Mouse (Mus musculus) kidney, adult 2 months (tissue): ENCODE results near the gene Tmigd1. TPM values are rescaled to one million over a fixed set of nuclear protein-coding genes. Genes with fewer than 3 reads are reported as not detected.

Experiments used
- DNase-seq: peaks from one replicate; pipeline ENCODE4 v3.0.0; 2021
- H3K27ac ChIP-seq: fragments of 200-500 bp; 2 replicates; pipeline ENCODE4 v1.5.1; 2012; ENCODE audit warnings: low read depth, low read length, control low read depth, inconsistent platforms; ENCODE audit not compliant: insufficient read depth
- H3K27me3 ChIP-seq: fragments of 200-500 bp; replicated peaks from 2 replicates; pipeline ENCODE4 v1.6.1; 2012; ENCODE audit warnings: mild to moderate bottlenecking, moderate library complexity, low read length, inconsistent platforms; ENCODE audit not compliant: control insufficient read depth, insufficient read depth
- H3K36me3 ChIP-seq: fragments of 200-500 bp; 2 replicates; pipeline ENCODE4 v1.6.1; 2012; ENCODE audit warnings: mild to moderate bottlenecking, moderate library complexity, low read length, inconsistent platforms; ENCODE audit not compliant: control insufficient read depth, insufficient read depth
- H3K4me1 ChIP-seq: fragments of 200-500 bp; 2 replicates; pipeline ENCODE4 v1.6.1; 2011; ENCODE audit warnings: low read length; ENCODE audit not compliant: control insufficient read depth, insufficient read depth
- H3K4me3 ChIP-seq: fragments of 200-500 bp; 2 replicates; pipeline ENCODE4 v1.5.1; 2011; ENCODE audit warnings: mild to moderate bottlenecking, low read depth, low read length, control low read depth; ENCODE audit not compliant: insufficient read depth
- CTCF ChIP-seq: fragments of 200-500 bp; conservative IDR thresholded peaks from 2 replicates; pipeline ENCODE4 v1.5.1; 2011; ENCODE audit warnings: low read depth, mild to moderate bottlenecking, control low read depth, low read length, moderate library complexity, mixed read lengths; ENCODE audit not compliant: insufficient read depth, insufficient read length
- POLR2A ChIP-seq: fragments of 200-500 bp; IDR thresholded peaks from one replicate; pipeline ENCODE4 v1.6.1; 2011; ENCODE audit warnings: low read depth, low read length, control low read depth
- WGBS: fragments of 180-500 bp; shearing (Covaris S2); methylation state at CpG from one replicate; pipeline ENCODE4 v1.1.7; 2018; 5-methylcytosine and 5-hydroxymethylcytosine counted together
- polyA plus RNA-seq: library from polyadenylated mRNA; depleted of rRNA; stranded (reverse); fragments of >200 nt; gene quantifications from 2 replicates; pipeline ENCODE4 v1.2.3, GENCODE M21; 2012

The Tmigd1 gene
- polyA plus RNA-seq, 1 experiment, result 36.1 TPM

GRCm38 (mm10) chr11:76898751-76899150, 3.2 kb upstream of the Tmigd1 start:
- H3K27me3 ChIP-seq, result no peaks in the 10 kb centered on the region
- H3K27ac ChIP-seq, result no peak overlapping the region
- H3K36me3 ChIP-seq, result no peaks in the 10 kb centered on the region
- TF ChIP-seq POLR2A (no peak), CTCF (no peak)
- peaks cover 18% of the 10 kb centered on the region for H3K4me1 ChIP-seq
- no peak overlapping the region for H3K4me3 ChIP-seq
- no peak for DNase-seq
- 79% methylated on average over 3 of the region's 3 CpGs for WGBS

GRCm38 (mm10) chr11:76899758-76900738, 1.9 kb upstream of the Tmigd1 start:
- TF ChIP-seq POLR2A (no peak), CTCF (peak; percentile 62)
- no peaks in the 10 kb centered on the region for H3K27me3 ChIP-seq
- peaks cover 20% of the 10 kb centered on the region for H3K4me1 ChIP-seq
- 53% methylated on average over 5 of the region's 5 CpGs for WGBS
- H3K4me3 ChIP-seq, result no peak overlapping the region
- 0 out of 2 replicates have a peak overlapping the region, but pooled peaks have one; percentile 22 for H3K27ac ChIP-seq
- peak; percentile 86 for DNase-seq
- H3K36me3 ChIP-seq, result no peaks in the 10 kb centered on the region

- TF ChIP-seq POLR2A (no peak), CTCF (no peak)
- H3K4me1 ChIP-seq, result peaks cover 15% of the 10 kb centered on the region
- 37% methylated on average over 2 of the region's 2 CpGs for WGBS
- no peak overlapping the region for H3K27ac ChIP-seq
- H3K4me3 ChIP-seq, result no peak overlapping the region
- DNase-seq, result peak; percentile 65
- no peaks in the 10 kb centered on the region for H3K27me3 ChIP-seq
- H3K36me3 ChIP-seq, result no peaks in the 10 kb centered on the region
Observed at GRCm38 (mm10) chr11:76904340-76904739, 2.4 kb downstream of the Tmigd1 start.

GRCm38 (mm10) chr11:76908651-76909050, 6.7 kb downstream of the Tmigd1 start:
- WGBS, result 41% methylated on average over 7 of the region's 7 CpGs
- no peaks in the 10 kb centered on the region for H3K27me3 ChIP-seq
- peaks cover 21% of the 10 kb centered on the region for H3K4me1 ChIP-seq
- TF ChIP-seq CTCF (no peak), POLR2A (no peak)
- peak; percentile 64 for DNase-seq
- no peak overlapping the region for H3K4me3 ChIP-seq
- no peaks in the 10 kb centered on the region for H3K36me3 ChIP-seq
- peak overlapping the region; percentile 91 for H3K27ac ChIP-seq

GRCm38 (mm10) chr11:76911325-76912054, 9.5 kb downstream of the Tmigd1 start:
- WGBS, result 24% methylated on average over 3 of the region's 3 CpGs
- no peaks in the 10 kb centered on the region for H3K27me3 ChIP-seq
- H3K36me3 ChIP-seq, result no peaks in the 10 kb centered on the region
- DNase-seq, result peak; percentile 91
- H3K4me1 ChIP-seq, result peaks cover 20% of the 10 kb centered on the region
- no peak overlapping the region for H3K4me3 ChIP-seq
- H3K27ac ChIP-seq, result peak overlapping the region; percentile 87
- TF ChIP-seq POLR2A (no peak), CTCF (no peak)

GRCm38 (mm10) chr11:76912055-76912395, 10.1 kb downstream of the Tmigd1 start:
- Histone ChIP-seq H3K4me3 (no peak overlapping the region), H3K36me3 (no peaks in the 10 kb centered on the region), H3K27ac (peak overlapping the region; percentile 87), H3K4me1 (peaks cover 22% of the 10 kb centered on the region), H3K27me3 (no peaks in the 10 kb centered on the region)
- DNase-seq, result peak; percentile 80
- 7% methylated on average over 7 of the region's 7 CpGs for WGBS
- TF ChIP-seq POLR2A (no peak), CTCF (no peak)

- H3K36me3 ChIP-seq, result no peaks in the 10 kb centered on the region
- peaks cover 14% of the 10 kb centered on the region for H3K4me1 ChIP-seq
- no peak overlapping the region for H3K27ac ChIP-seq
- 46% methylated on average over 7 of the region's 7 CpGs for WGBS
- H3K27me3 ChIP-seq, result no peaks in the 10 kb centered on the region
- no peak for DNase-seq
- TF ChIP-seq POLR2A (no peak), CTCF (no peak)
- H3K4me3 ChIP-seq, result no peak overlapping the region
Observed at GRCm38 (mm10) chr11:76914366-76914765, 12.4 kb downstream of the Tmigd1 start.
